Mouse (Mus musculus): ENCODE results near the gene Slc17a9. TPM values are rescaled to one million over a fixed set of nuclear protein-coding genes. Genes with fewer than 3 reads are reported as not detected.

Gene Slc17a9
- polyA plus RNA-seq (2012; rRNA removed; ENCODE audit: low replicate concordance): 4.8 and 5.5 TPM in 2 replicates

DNA sequence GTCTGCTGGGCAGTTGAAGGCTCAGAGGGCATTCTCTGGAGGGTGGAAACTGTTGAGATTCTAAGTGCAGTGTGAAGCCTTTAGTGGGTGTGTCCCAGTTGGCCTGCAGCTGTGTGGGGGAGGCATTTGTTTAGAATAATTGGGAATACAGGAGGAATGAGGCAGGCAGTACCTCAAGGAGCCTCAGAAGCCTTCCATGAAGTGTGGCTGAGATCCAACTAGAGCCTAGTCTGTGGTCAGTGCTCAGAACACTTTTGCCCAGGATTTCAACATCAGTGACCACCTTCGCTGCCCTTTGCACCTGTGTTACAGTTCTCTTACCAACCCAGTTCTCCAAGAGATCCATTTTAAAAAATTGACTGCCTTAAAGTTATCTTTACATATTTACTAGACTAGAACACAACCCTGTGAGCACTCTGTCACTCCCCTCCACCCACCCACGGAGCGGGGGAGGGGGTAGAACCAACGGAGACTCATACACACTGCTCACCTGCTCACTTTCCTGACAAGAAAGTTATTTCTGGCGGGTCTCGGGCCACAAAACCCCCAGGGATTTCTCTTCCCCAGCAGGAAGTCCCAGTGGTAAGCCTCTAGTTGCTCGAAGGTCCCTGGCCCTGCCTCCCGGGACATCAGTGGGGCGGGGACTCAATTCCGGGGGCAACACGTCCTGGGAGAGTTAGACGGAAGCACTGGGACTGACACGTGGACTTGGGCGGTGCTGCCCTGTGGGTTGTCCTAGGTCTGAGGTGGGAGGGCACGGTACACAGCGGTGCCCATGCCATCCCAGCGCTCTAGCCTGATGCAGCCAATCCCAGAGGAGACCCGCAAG is at the start of gene Slc17a9:
Gene Slc17a9, plus strand, starts transcription at position 679 of the 829 bp plus-strand sequence.

DNA sequence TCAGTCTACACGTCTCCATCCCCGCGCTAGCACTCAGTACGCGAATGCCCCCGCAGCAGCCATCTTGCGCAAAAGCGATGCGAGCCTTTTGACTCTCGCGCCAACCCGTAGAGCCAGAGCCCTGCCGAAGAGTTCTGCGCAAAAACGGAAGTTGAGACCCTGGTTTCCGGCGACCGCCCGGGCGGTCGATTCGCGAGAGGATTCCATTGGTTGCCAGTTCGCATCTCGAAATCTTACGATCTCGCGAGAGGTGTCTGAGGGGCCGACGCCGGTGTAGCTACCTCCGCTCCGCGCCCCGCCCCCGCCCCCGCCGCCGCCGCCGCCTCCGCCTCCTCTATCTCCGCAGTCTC is 15.2 kb upstream of the Slc17a9 start, which contains the start of the genes Dido1 and Gid8:
Gene Dido1, minus strand, starts transcription at position 77 of the 350 bp plus-strand sequence.
Gene Gid8, plus strand, starts transcription at position 195 of the 350 bp plus-strand sequence.

DNA sequence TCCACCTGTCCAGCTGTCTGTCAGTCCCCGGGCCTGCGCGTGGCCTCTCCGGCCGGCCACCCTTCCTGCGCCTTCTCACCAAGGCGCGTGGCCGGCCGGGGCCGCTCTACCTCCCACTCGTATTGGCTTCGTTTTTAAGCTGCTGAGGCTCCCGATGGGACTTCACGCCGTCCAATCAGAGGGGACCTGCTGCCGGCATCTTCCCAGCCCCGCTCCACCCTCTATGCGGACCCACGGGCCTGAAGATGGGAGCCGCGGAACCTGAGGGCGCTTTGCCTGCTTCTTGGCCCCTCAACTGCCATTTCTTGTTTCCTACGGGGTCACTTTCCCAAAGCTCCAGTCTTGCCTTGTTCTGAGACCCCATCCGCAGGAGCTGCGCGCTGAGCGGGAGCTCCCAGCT is 51.7 kb downstream of the Slc17a9 start, which contains the start of gene Bhlhe23:
Gene Bhlhe23, minus strand, starts transcription at position 108 of the 400 bp plus-strand sequence.

Other genes starting within 250 kb of the Slc17a9 start
- gene Ntsr1, start 225.3 kb upstream of the Slc17a9 start, polyA plus RNA-seq (2012; rRNA removed; ENCODE audit: low replicate concordance): not detected in 2 replicates
- gene Mrgbp, start 144.0 kb upstream of the Slc17a9 start, polyA plus RNA-seq (2012; rRNA removed; ENCODE audit: low replicate concordance): 18.8 and 33.1 TPM in 2 replicates
- 39.2 and 73.1 TPM in 2 replicates for gene Ogfr, start 136.0 kb upstream of the Slc17a9 start, polyA plus RNA-seq (2012; rRNA removed; ENCODE audit: low replicate concordance)
- 0.66 and 1.2 TPM in 2 replicates for gene Col9a3, start 127.5 kb upstream of the Slc17a9 start, polyA plus RNA-seq (2012; rRNA removed; ENCODE audit: low replicate concordance)
- 0.05 TPM in 1 of 2 replicates, not detected in the other for gene Tcfl5, start 82.6 kb upstream of the Slc17a9 start, polyA plus RNA-seq (2012; rRNA removed; ENCODE audit: low replicate concordance)
- 23.7 and 23.9 TPM in 2 replicates for gene Dido1, start 15.3 kb upstream of the Slc17a9 start, polyA plus RNA-seq (2012; rRNA removed; ENCODE audit: low replicate concordance)
- gene Gid8, start 15.1 kb upstream of the Slc17a9 start, polyA plus RNA-seq (2012; rRNA removed; ENCODE audit: low replicate concordance): 39.2 and 43.8 TPM in 2 replicates
- gene Bhlhe23, start 51.6 kb downstream of the Slc17a9 start, polyA plus RNA-seq (2012; rRNA removed; ENCODE audit: low replicate concordance): not detected in 2 replicates
- 38.6 and 63.9 TPM in 2 replicates for gene Ythdf1, start 195.7 kb downstream of the Slc17a9 start, polyA plus RNA-seq (2012; rRNA removed; ENCODE audit: low replicate concordance)
- gene Birc7, start 203.8 kb downstream of the Slc17a9 start, polyA plus RNA-seq (2012; rRNA removed; ENCODE audit: low replicate concordance): not detected in 2 replicates
- gene Nkain4, start 229.4 kb downstream of the Slc17a9 start, polyA plus RNA-seq (2012; rRNA removed; ENCODE audit: low replicate concordance): 10.5 and 26.1 TPM in 2 replicates
- 49.6 and 91.2 TPM in 2 replicates for gene Arfgap1, start 242.0 kb downstream of the Slc17a9 start, polyA plus RNA-seq (2012; rRNA removed; ENCODE audit: low replicate concordance)

All from subcutaneous adipose tissue, adult 2 months (tissue).